Mouse (Mus musculus): Measurements from ENCODE around the gene Prpf6.

Gene Prpf6

DNA sequence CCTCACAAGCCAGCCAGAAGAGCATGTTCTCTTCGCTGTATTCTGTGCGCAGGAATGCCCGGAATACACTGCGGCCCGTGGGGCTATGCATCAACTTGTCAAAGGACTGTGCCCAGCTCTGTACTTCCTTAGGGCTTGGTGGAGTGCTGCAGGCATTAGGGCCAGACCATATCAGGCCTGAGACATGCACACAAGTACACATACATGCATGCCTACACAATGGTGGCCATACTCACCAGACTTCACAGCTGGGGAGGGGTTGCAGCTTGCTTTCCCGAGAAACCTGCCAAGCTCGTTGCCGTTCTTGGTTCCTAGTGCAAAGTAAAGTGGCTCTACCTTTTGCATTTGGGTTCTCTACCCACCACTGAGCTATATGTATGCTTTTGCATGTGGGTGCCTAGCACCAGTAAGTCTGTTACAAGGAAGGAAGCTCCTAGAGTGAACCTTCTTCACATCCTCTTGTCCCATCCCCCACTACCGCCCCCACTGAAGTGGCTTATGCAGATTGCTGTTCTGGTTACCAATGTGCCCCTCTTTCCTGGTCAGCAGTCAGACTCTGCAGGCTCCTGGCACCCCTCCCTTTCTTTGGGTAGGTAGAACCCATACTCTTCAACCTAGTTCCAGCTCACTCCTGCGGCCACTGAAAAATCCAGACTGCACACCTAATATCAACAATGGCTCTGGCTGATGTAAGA lies 97.9 kb downstream of the Prpf6 start:
- no peak for DNase-seq (ENCODE audit: low spot score)

DNA sequence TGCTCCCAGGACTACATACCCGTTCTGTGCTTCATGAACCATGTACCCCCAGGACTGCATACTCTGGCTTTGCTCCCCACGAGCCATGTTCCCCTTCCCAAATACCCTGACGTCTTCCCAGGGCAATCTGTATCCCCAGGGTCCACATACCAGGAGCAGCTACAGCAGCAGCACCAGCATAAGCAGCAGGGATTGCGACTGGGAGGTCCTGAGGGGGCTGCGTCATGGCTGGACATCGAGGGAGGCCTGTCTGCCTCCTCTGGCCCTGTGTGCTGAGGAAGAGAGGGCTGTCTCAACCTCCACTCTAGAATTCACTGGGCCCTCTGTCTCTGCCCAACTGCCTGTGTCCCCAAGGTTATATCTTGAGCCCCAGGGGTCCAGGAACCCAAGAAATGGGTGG lies 99.4 kb downstream of the Prpf6 start:
- DNase-seq (ENCODE audit: low spot score) = no peak

DNA sequence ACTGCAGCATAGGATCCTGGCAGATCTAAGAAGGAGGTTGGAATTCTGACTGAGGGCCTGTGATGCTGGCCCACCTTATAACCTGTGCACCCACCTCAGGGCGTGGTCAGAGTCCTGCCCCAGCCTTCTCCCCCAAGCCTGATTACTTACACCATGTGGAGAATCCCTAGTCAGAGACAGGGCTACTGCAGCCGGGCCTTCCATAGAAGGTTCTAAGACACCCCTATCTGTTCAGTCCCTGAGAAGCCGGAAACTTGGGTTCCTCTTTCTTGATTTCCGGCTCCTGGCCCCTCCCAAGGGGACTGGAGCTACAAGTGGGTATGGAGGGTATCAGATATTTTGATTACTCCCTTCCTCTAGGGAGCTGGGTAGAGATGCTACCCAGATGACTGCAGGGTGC lies 99.9 kb downstream of the Prpf6 start:
- no peak for DNase-seq (ENCODE audit: low spot score)

DNA sequence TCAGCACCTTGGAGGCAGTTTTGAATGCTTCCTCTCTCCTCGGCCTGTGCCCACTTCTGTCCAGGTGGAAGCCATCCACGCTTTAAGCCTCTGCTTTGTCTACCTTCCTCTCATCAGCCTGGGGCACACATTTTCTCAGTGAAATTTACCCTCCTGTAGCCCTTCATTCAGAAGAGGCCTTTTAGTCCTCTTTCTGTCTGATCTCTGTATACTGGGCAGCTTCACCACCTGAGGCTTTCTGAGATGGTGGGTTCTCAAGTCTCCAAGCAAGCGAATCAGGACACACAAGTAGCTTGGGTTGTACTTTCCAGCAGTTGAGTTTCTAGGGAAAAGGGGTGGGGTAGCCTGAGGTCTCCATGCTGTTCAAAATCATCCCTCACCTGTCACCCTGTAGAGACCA lies 100.6 kb downstream of the Prpf6 start:
- DNase-seq (ENCODE audit: low spot score) = no peak

DNA sequence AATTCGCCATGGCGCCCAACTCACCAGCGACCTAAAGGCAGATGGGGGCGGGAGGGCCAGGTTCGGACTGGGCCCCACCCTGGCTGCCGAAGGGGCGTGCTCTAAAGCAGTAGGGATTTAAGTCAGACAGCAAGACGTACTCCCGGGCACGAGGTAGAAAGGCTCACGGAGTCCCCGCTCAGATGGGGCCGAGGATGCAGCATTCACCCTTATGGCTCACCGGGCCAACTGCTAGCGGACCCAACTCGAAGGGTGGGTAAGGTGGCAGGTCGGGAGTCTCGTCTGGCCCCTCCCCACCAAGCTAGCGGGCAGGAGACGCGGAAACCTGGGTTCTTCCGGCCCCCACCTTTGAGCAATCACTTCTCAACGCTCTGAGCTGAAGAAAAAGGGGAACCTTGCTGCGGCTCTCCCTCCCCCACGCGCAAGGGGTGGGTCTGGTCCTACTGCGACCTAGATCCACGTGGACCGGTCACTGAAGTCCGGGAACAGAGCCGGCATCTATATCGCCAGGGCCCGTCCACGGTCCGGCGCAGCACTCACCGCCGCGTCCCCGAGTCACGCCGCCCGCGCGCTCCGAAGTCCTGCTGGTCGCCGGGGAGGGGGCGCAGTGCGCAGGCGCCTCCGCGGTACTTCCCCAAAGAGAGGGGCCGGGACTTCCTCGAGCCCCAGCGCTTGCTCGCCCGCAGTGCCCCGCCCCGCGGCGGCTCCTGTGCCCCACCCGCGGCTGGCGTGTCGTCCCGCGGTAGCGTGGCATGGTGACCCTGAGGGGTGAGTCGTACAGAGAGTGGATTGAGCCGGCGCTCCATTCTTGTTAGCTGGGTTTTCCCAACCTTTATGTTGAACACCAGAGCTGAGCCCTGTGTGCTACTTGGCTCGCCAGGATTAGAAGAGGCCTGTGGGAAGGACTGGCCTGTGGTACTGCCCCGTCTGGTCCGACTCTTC lies 101.9 kb downstream of the Prpf6 start, which contains the start of gene Rgs19:
Gene Rgs19 (minus strand): TSS at position 639 of the 942 bp plus-strand sequence.
- peak; percentile 77 for DNase-seq (ENCODE audit: low spot score)

DNA sequence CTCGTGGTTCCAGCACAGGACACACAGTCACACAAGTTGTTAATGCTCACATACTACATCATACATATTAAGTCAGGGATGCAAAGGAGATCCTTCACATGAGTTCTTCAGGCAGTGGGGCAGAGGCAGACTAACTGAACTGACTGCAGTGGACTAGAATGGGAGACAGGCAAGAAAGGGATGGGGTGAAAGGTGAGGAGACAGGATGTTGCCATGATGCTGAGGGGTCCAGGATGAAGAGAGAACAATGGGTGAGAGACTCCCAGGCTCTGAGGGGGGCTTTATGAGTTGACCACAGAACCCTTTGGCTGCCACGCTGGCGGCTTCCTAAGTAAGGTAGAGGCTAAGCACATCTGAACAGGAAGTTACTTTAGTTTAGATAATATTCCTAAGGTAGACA lies 102.9 kb downstream of the Prpf6 start:
- no peak for DNase-seq (ENCODE audit: low spot score)

DNA sequence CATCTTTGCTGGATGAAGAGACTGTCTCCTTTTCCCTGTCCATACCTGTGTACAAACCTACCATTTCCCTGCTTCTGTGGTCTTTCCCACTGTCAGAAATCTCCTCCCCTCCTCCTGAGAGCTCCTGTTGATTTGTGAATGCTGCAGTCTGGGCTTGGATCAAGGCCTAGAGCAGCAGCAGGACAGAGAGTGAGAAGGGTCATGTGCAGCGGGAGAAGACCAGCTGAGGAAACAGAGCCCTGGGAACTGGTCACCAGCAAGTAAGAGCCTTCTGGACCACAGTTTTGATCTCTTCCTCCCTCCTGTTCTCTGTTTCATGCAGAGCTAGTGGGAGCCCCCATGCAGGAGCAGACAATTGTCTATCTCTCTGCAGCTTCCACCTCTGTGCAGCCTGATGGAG lies 104.1 kb downstream of the Prpf6 start:
- DNase-seq (ENCODE audit: low spot score) = no peak

DNA sequence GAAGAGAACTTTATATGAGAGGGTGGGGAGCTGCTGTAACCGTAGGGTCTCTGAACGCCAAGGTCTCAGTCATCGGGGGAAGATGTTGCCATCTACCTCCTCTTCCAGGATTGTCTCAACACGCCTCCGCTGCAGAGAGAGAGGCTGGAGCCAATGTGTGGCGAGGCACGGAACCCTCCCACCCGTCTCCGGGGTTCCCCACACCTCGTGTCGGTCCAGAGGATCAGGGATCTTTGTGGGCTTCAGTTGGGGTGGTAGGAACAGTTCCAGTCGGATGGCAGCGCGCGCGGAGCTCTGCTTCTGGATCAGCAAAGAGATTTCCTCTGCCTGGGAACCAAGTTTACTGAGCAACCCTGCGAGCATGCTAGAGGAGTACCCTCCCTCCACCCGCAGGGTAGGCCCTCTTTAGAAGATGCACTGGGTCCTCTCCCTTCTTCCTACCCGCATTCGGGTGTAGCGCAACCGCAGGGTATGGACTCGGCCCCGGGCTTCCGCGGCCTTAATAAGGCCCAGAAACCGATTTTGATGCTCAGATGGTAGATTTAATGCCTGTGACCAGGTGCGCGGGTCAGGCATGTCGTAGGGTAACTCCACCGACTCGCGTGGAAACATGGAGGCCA lies 105.2 kb downstream of the Prpf6 start:
- DNase-seq (ENCODE audit: low spot score) = no peak

DNA sequence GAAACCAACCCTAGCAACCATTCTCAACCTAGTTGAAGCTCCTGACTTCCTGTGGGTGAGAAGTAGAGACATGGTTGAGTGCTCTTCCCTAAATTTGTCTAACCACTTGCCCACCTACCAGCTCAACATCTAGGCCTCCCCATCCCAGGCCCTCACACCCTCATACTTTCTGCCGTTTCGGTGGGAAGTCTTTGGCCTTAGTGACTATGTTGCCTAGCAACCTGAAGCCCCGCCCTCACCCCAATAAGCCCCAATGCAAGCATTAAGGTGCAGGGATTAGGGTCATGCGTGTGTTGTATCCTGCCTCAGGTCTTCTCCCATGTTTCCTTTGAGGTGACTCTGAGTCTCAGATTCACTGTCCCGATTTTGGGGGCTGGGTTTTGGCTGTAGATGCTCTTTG lies 106.6 kb downstream of the Prpf6 start, which contains the start of gene Lkaaear1:
Gene Lkaaear1 (minus strand): TSS at position 202 of the 400 bp plus-strand sequence.
- DNase-seq (ENCODE audit: low spot score) = no peak

Data from retina, embryonic 14.5 days (tissue).